Mouse (Mus musculus) G1E (cell line): ENCODE results near the gene Gm10197. TPM values are rescaled to one million over a fixed set of nuclear protein-coding genes. Genes with fewer than 3 reads are reported as not detected.
"Not testable (repeated sequence)": the region's sequence is repeated elsewhere in the genome, so short reads cannot be mapped to it uniquely, and the experiment has no call there.

Experiments
- ATAC-seq: 2 replicates; pipeline ENCODE4 v1.8.0; 2016; ENCODE audit warnings: mild to moderate bottlenecking; ENCODE audit not compliant: insufficient number of reproducible peaks, poor library complexity, low FRiP score, severe bottlenecking; ENCODE audit errors: extremely low read depth
- DNase-seq: peaks from one replicate; pipeline ENCODE4 v3.0.0; 2012; ENCODE audit warnings: low spot score
- H3K27me3 ChIP-seq: 2 replicates; pipeline ENCODE4 v1.6.1; 2012; ENCODE audit warnings: mild to moderate bottlenecking, low read length, inconsistent platforms; ENCODE audit not compliant: insufficient read depth
- H3K36me3 ChIP-seq: replicated peaks from 2 replicates; pipeline ENCODE3; 2012; ENCODE audit warnings: mild to moderate bottlenecking, inconsistent platforms
- H3K4me1 ChIP-seq: 2 replicates; pipeline ENCODE4 v1.6.1; 2012; ENCODE audit warnings: low read depth, low read length, inconsistent platforms, mixed read lengths; ENCODE audit not compliant: insufficient read depth
- H3K4me3 ChIP-seq: 2 replicates; pipeline ENCODE4 v1.5.1; 2012; ENCODE audit warnings: low read depth, mild to moderate bottlenecking, inconsistent platforms, low read length, moderate library complexity, mixed read lengths
- H3K9me3 ChIP-seq: replicated peaks from 2 replicates; pipeline ENCODE4 v1.6.1; 2012; ENCODE audit warnings: inconsistent platforms
- CTCF ChIP-seq: IDR thresholded peaks from 2 replicates; pipeline ENCODE4 v1.5.1; 2012; ENCODE audit warnings: low read depth, low read length, inconsistent platforms, mixed read lengths
- GATA1 ChIP-seq: IDR thresholded peaks from 2 replicates; pipeline ENCODE4 v1.6.1; 2012; ENCODE audit warnings: borderline replicate concordance, low read length, inconsistent platforms, mixed read lengths
- GATA2 ChIP-seq: IDR thresholded peaks from 2 replicates; pipeline ENCODE4 v1.6.1; 2012; ENCODE audit warnings: low read depth, low read length, inconsistent platforms, borderline replicate concordance
- POLR2AphosphoS5 ChIP-seq: IDR thresholded peaks from 2 replicates; pipeline ENCODE4 v1.6.1; 2012; ENCODE audit warnings: low read depth, low read length, inconsistent platforms; ENCODE audit not compliant: insufficient replicate concordance
- TAL1 ChIP-seq: conservative IDR thresholded peaks from 2 replicates; pipeline ENCODE4 v1.6.1; 2012; ENCODE audit warnings: low read depth, low read length, inconsistent platforms, mixed read lengths
- polyA plus RNA-seq: library from polyadenylated mRNA; stranded (reverse); fragments of >175 nt; gene quantifications from 2 replicates; pipeline ENCODE4 v1.2.3, GENCODE M21; 2012
- total RNA-seq, 2 experiments: library from RNA; stranded (forward) in 1 of 2; stranded (reverse) in 1 of 2; fragments of 200-1000 nt in 1 of 2; fragments of >200 nt in 1 of 2; fragmentation: Nextera tagmentation in 1 of 2; gene quantifications; 2 replicates each; pipeline ENCODE4 v1.2.3; 2014 to 2017

Gene Gm10197
- total and polyA plus RNA-seq, 3 experiments: 6.6 TPM; not detected in 2

DNA sequence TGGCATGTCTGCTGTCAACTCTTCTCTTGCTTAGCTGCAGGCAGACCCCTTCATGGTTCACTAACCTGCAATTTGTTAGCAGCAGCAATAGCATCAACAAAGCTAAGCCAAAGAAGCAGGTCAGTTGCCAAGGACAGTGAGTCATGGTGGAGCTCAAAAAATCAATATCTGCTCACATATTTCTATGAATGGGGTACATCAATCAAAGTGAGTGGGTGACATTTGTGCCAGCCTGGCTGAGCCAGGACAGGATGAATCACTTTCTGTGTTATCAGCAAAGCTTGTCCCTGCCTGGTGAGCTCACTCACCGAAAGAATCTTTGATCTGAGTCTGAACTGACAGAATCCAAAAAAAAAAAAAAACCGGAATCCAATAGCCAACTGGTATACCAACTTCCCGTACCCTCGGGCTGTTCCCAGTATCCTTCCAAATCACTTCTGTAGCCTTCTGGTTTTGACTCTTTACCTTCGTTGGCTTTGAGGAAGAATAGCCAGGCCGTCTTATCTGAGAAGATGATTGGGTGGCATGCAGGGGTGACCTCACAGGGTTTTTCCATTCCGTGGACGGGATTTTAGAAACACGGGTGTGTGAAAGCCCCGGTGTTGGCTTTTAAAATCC lies 32.8 kb upstream of the Gm10197 start:
- Histone ChIP-seq H3K9me3 (no peaks in the 10 kb centered on the region), H3K27me3 (peaks cover 6% of the 10 kb centered on the region), H3K36me3 (no peaks in the 10 kb centered on the region), H3K4me1 (no peaks in the 10 kb centered on the region), H3K4me3 (no peak overlapping the region)
- DNase-seq: no peak
- no peak for TF ChIP-seq CTCF
- no peak for ATAC-seq

DNA sequence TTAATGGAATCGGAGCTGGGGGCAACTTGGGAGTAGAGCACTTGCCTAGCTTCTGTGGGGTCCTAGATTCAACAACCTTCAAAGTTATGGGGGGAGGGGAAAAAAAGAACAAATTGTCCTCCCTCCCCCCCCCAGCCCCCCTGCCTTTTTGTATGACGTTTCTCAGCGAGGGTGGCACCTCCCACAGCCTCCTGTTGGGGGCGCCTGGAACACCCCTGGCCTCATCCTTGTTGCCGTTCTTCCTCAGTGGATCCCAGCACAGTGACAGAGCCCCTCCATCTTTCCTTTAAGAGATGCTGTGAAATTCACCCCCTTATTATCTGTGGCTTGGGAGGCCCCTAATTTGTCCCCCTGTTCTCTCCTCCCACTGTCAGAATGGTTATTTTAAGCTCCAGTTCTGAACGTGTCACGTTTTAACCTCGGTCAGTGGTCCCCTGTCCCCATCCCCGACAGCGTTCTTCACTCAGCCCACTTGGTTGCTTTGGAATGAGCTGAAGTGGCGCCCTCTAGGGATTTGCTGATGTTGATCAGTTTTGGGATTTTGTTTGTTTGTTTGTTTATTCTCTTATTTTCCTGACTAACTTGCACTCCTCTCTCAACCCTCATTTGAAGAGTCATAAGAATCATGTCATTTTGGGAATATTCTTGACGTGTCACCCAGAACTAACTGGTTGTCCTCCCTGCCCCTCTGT lies 31.3 kb upstream of the Gm10197 start:
- ATAC-seq (no peak), DNase-seq (no peak)
- Histone ChIP-seq H3K4me3 (no peak overlapping the region), H3K9me3 (no peaks in the 10 kb centered on the region), H3K27me3 (peaks cover 10% of the 10 kb centered on the region), H3K4me1 (no peaks in the 10 kb centered on the region), H3K36me3 (no peaks in the 10 kb centered on the region)
- no peak for TF ChIP-seq TAL1
- no peak for TF ChIP-seq GATA2

DNA sequence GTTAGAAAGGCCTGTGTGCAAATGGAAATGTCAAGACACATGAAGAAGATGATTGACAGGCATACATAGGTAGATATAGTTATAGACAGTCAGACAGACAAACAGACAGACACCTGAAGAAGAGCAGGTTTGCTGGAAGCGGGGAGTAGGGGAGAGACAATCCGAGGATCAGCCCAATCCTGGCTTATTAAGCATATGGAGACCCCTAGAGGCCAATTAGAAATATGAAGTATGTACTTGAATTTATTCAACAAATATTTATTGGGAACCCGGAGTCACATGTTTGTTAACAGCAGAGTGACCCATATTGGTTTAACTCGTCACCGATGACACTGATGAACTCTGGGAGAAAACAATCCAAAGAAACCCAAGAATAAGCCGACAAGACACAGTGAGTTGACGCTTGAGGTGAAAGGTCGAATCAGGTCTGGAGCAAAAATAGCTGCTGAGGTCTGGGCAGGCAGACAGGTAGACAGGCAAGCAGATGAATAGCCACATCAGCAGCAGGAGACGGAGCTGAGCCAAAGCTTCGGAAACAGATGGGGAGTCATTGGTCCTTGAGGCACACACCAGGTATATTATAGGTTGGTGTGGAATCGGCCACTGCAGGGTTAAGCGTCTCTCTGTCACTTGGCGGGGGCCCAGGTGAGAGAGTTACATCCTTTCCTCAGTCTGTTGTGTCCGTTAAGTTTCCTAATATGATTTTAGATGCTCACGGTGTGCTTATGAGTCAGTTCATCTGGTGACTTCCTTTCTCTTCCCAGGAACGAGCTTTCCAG lies 29.0 kb upstream of the Gm10197 start:
- Histone ChIP-seq H3K36me3 (peaks cover 5% of the 10 kb centered on the region), H3K27me3 (peaks cover 10% of the 10 kb centered on the region), H3K4me1 (no peaks in the 10 kb centered on the region), H3K4me3 (no peak overlapping the region), H3K9me3 (no peaks in the 10 kb centered on the region)
- DNase-seq (no peak), ATAC-seq (no peak)
- TF ChIP-seq GATA2 (no peak), CTCF (no peak), TAL1 (no peak), POLR2AphosphoS5 (no peak), GATA1 (no peak)

DNA sequence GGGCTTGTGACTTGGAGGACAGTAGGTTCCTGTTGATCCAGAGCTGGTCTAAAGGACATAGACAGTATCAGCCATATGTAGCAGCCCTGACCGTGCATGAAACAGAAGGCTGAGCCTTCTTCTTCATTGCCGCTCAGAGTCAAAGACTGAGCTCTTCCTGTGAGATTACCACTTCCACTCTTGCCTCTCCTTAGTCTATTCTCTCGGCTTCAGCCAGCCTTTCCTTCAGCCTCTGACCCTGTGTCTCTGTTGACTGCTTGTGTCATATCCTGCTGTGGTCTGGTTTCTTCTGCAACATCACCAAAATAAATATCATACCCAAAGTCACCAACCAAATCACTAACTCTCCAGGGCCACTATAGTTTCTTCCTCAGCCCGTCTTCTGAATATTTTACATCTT lies 27.6 kb upstream of the Gm10197 start:
- H3K4me3 ChIP-seq: no peak overlapping the region
- DNase-seq (no peak), ATAC-seq (no peak)
- H3K9me3 ChIP-seq: no peaks in the 10 kb centered on the region
- peaks cover 3% of the 10 kb centered on the region; the same call in 1 of the 2 replicates for H3K4me1 ChIP-seq
- peaks cover 4% of the 10 kb centered on the region for H3K27me3 ChIP-seq
- H3K36me3 ChIP-seq: peaks cover 6% of the 10 kb centered on the region
- TF ChIP-seq CTCF: no peak
- no peak for TF ChIP-seq TAL1
- TF ChIP-seq GATA2: no peak
- TF ChIP-seq GATA1: no peak
- TF ChIP-seq POLR2AphosphoS5: no peak

DNA sequence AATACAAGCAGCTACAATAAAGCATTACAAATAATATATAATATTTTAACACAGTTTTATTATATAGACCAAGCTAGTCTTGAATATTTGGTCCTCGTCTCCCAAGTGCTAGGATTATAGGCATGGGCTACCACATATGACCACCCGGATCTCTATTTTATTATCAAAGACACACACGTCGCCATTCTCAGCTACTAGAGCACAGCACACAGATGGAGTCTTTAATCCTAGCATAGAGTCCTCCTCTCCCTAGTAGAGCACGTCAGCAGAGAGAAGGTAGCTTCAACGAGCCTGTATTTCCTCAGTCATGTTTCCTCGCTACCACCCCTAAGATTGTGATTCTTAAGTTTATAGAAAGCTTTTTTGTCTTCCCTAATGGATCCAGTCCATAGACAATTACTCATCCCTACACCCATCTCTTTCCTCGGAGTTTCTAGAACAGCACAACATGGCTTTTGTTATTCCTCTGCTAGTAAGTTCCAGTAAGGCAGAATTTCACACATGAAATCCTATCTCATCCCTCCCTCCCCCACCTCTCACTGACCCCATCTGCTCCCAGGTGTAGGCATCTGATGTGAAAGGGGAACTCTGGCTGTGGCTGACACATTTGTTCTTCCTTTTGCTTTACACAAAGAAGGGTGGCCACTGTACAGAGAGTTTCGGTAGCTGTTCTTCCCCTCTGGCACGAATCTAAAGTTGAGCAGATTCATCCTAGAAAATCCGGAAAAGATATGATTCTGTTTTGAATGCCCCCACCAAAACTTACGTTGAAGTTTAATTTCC lies 26.1 kb upstream of the Gm10197 start:
- peaks cover 17% of the 10 kb centered on the region for H3K4me1 ChIP-seq
- TF ChIP-seq GATA1 (no peak), CTCF (no peak), POLR2AphosphoS5 (no peak), GATA2 (no peak), TAL1 (no peak)
- ATAC-seq (no peak), DNase-seq (no peak)
- H3K9me3 ChIP-seq: no peaks in the 10 kb centered on the region
- no peak overlapping the region for H3K4me3 ChIP-seq
- H3K36me3 ChIP-seq: peaks cover 16% of the 10 kb centered on the region
- peaks cover 4% of the 10 kb centered on the region; the same call in 1 of the 2 replicates for H3K27me3 ChIP-seq

GRCm38 (mm10) chr19:53395805-53396204 lies 24.2 kb upstream of the Gm10197 start:
- H3K4me3 ChIP-seq, ATAC-seq, DNase-seq, H3K27me3 ChIP-seq, H3K9me3 ChIP-seq: not testable (repeated sequence)
- peaks cover 18% of the 10 kb centered on the region for H3K36me3 ChIP-seq
- peaks cover 30% of the 10 kb centered on the region for H3K4me1 ChIP-seq

- not testable (repeated sequence) for ATAC-seq, H3K27me3 ChIP-seq, DNase-seq, H3K4me3 ChIP-seq, H3K9me3 ChIP-seq
- Histone ChIP-seq H3K4me1 (peaks cover 30% of the 10 kb centered on the region), H3K36me3 (peaks cover 18% of the 10 kb centered on the region)
Measured at GRCm38 (mm10) chr19:53394956-53395355, 23.4 kb upstream of the Gm10197 start.
